Mouse (Mus musculus) megakaryocyte, embryonic 14.5 days (primary cell): ENCODE data around the gene Gm7534.

Experiments used
- FLI1 ChIP-seq: IDR thresholded peaks from 2 replicates; pipeline ENCODE4 v1.6.1; 2012; ENCODE audit warnings: low read length, inconsistent platforms, mixed read lengths
- GATA1 ChIP-seq: IDR thresholded peaks from 3 replicates; pipeline ENCODE4 v1.6.1; 2012; ENCODE audit warnings: mixed read lengths, low read length, inconsistent platforms, borderline replicate concordance

DNA sequence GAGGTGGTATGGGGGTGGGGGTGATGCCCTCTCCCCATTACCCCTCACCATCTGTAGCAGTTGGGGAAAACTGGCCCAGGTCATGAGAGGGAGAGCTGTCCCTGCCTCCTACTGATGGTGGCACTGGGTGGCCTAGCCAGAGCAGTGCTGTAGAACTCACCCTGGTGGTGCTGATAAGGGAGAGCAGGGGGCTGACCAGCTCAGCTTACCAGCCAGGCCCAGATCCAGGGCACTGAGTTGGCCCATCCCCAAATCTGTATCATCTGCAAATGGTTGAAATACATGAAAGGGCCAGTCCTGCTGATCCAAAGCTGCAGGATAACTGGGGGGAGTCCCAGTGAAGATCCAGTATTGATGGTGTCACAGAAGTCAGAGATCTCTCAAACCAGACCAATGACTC lies 21.0 kb downstream of the Gm7534 start:
- TF ChIP-seq FLI1: no peak
- no peak for TF ChIP-seq GATA1
